Comparison of ENCODE assay signal across 7 mouse cellular contexts in the genomic region with DNA sequence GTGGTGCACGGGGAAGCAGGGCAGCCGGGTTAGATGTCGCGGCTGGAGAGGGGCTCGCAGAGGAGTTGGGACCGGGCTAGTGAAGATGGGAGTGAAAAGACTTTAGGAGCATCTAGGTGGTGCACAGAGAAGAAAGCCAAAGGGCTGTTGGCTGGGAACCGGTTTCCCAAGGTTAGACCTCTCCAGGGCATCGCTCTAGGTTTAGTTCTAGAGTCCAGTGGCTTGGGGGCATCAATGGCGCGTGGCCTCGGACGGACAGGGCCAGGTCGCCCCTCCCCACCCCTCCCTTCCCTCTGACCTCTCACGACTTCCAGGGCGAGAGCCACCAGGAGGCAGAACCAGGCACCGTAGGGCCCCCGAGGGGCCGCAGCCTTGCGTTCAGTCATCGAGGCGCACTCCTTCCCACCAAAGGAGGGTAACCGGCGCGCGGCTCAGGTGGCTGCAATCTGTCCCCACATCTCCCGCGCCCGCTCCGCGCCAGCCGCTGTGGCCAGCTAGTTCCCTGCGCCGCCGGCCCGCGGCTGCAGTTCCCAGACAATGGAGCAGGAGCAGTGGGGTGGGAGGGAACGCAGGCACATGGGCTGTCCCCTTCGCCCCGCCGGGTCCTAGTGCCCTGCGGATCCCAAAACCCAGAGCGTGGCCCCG. TPM values are rescaled to one million over a fixed set of nuclear protein-coding genes. Genes with fewer than 3 reads are reported as not detected.
DNase-seq lines count a peak whose midpoint lies in the region; ATAC-seq lines count a peak whose summit lies in the region.

No protein-coding gene starts in this region.

- peak overlapping the region; percentile 48 for H3K27ac ChIP-seq in intestine, embryonic 16.5 days (ENCODE audit: low read length)

- peak overlapping the region; percentile 93 for H3K9ac ChIP-seq in intestine, embryonic 16.5 days (ENCODE audit: low read depth, low read length)

- peaks cover 25% of the 10 kb centered on the region for H3K36me3 ChIP-seq in intestine, embryonic 16.5 days (ENCODE audit: control insufficient read depth, insufficient read depth, low read length)

- WGBS in intestine, embryonic 16.5 days, result under 1% methylated on average over 40 of the region's 43 CpGs

- no peaks in the 10 kb centered on the region for H3K9me3 ChIP-seq in intestine, embryonic 16.5 days (ENCODE audit: control insufficient read depth, low read length)

- H3K4me1 ChIP-seq in intestine, embryonic 16.5 days (ENCODE audit: control insufficient read depth, insufficient read depth, low read length), result peaks cover 16% of the 10 kb centered on the region

- no peaks in the 10 kb centered on the region for H3K27me3 ChIP-seq in intestine, embryonic 16.5 days (replicated peaks; ENCODE audit: control insufficient read depth, insufficient read depth, low read length)

- intact Hi-C loops in left cerebral cortex, postnatal 14 days (cut with DNase I), result loop anchor here (2.0 to 5.0 kb wide), 2 partner anchors 62 to 155 kb away; no protein-coding TSS in a partner anchor

- peak overlapping the region; percentile 85 for H3K4me3 ChIP-seq in intestine, embryonic 16.5 days (ENCODE audit: low read length)

- peak; percentile 83 for DNase-seq in adrenal gland, postnatal 25 days
- DNase-seq in embryo, embryonic 11.5 days (ENCODE audit: low read depth, low spot score), result peak; percentile 72
- peak; percentile 84 to 86 for DNase-seq in left cerebral cortex, postnatal 14 days (ENCODE audit: low spot score in 2 of 2)
- DNase-seq in right cerebral cortex, postnatal 36 days (ENCODE audit: low spot score in 2 of 2), result peak; percentile 88 to 90

- ATAC-seq in granulocyte monocyte progenitor cell, adult 5-6 weeks (replicated peaks; ENCODE audit: poor library complexity, severe bottlenecking), result peak; percentile 71
- peak; percentile 95 for ATAC-seq in intestine, embryonic 16.5 days
- peak; percentile 51 for ATAC-seq in megakaryocyte-erythroid progenitor cell, adult 5-6 weeks (replicated peaks; ENCODE audit: low FRiP score, low TSS enrichment, poor library complexity, severe bottlenecking)

- H3K4me2 ChIP-seq in intestine, embryonic 16.5 days (ENCODE audit: low read depth, low read length), result peak overlapping the region; percentile 90

RNA-seq across cellular contexts. Expression of gene Tmem132a, which starts 0.4 kb away (rescaled TPM):
- 30.5 and 32.8 TPM in 2 replicates for total RNA-seq in adrenal gland, postnatal 25 days (2021)
- 0.53 TPM in 1 of 2 replicates, not detected in the other for total RNA-seq in granulocyte monocyte progenitor cell, adult 5-6 weeks (2014; fragmentation: Nextera tagmentation)
- total RNA-seq in granulocyte monocyte progenitor cell, adult 5-6 weeks (2017), result 0.17 and 0.41 TPM in 2 replicates
- 29.9 and 32.3 TPM in 2 replicates for polyA plus RNA-seq in intestine, embryonic 16.5 days (2015; fragmentation: Nextera tagmentation; extraction: Ambion mirVana)
- 100 to 1,000 TPM; 344 to 360 TPM for total RNA-seq in left cerebral cortex, postnatal 14 days (2021)
- total RNA-seq in megakaryocyte-erythroid progenitor cell, adult 5-6 weeks (2014; fragmentation: Nextera tagmentation), result 0.10 and 2.4 TPM in 2 replicates
- 0.23 and 0.56 TPM in 2 replicates for total RNA-seq in megakaryocyte-erythroid progenitor cell, adult 5-6 weeks (2017)

RNA-seq across cellular contexts. Expression of gene Tmem109, which starts 12.4 kb away (rescaled TPM):
- 143 and 161 TPM in 2 replicates for total RNA-seq in adrenal gland, postnatal 25 days (2021)
- 25.2 and 25.3 TPM in 2 replicates for total RNA-seq in granulocyte monocyte progenitor cell, adult 5-6 weeks (2014; fragmentation: Nextera tagmentation)
- 7.8 and 11.6 TPM in 2 replicates for total RNA-seq in granulocyte monocyte progenitor cell, adult 5-6 weeks (2017)
- polyA plus RNA-seq in intestine, embryonic 16.5 days (2015; fragmentation: Nextera tagmentation; extraction: Ambion mirVana), result 72.8 and 78.7 TPM in 2 replicates
- total RNA-seq in left cerebral cortex, postnatal 14 days (2021), result 10 to 100 TPM; 41.0 to 48.8 TPM
- total RNA-seq in megakaryocyte-erythroid progenitor cell, adult 5-6 weeks (2014; fragmentation: Nextera tagmentation), result 23.4 and 41.0 TPM in 2 replicates
- total RNA-seq in megakaryocyte-erythroid progenitor cell, adult 5-6 weeks (2017), result 11.1 and 21.7 TPM in 2 replicates

RNA-seq across cellular contexts. Expression of gene Prpf19, which starts 25.7 kb away (rescaled TPM):
- 196 and 223 TPM in 2 replicates for total RNA-seq in adrenal gland, postnatal 25 days (2021)
- 114 and 116 TPM in 2 replicates for total RNA-seq in granulocyte monocyte progenitor cell, adult 5-6 weeks (2014; fragmentation: Nextera tagmentation)
- total RNA-seq in granulocyte monocyte progenitor cell, adult 5-6 weeks (2017), result 140 and 236 TPM in 2 replicates
- 32.1 and 35.0 TPM in 2 replicates for polyA plus RNA-seq in intestine, embryonic 16.5 days (2015; fragmentation: Nextera tagmentation; extraction: Ambion mirVana)
- 100 to 1,000 TPM; 185 to 190 TPM for total RNA-seq in left cerebral cortex, postnatal 14 days (2021)
- total RNA-seq in megakaryocyte-erythroid progenitor cell, adult 5-6 weeks (2014; fragmentation: Nextera tagmentation), result 148 and 173 TPM in 2 replicates
- 145 and 393 TPM in 2 replicates for total RNA-seq in megakaryocyte-erythroid progenitor cell, adult 5-6 weeks (2017)

RNA-seq across cellular contexts. Expression of gene Slc15a3, which starts 29.8 kb away (rescaled TPM):
- 3.2 and 4.0 TPM in 2 replicates for total RNA-seq in adrenal gland, postnatal 25 days (2021)
- 0.99 and 1.0 TPM in 2 replicates for total RNA-seq in granulocyte monocyte progenitor cell, adult 5-6 weeks (2014; fragmentation: Nextera tagmentation)
- total RNA-seq in granulocyte monocyte progenitor cell, adult 5-6 weeks (2017), result 0.22 and 0.88 TPM in 2 replicates
- 0.48 and 0.56 TPM in 2 replicates for polyA plus RNA-seq in intestine, embryonic 16.5 days (2015; fragmentation: Nextera tagmentation; extraction: Ambion mirVana)
- total RNA-seq in left cerebral cortex, postnatal 14 days (2021), result 1 to 10 TPM; 1.4 to 1.5 TPM
- 0.50 and 0.99 TPM in 2 replicates for total RNA-seq in megakaryocyte-erythroid progenitor cell, adult 5-6 weeks (2014; fragmentation: Nextera tagmentation)
- 0.56 TPM in 1 of 2 replicates, not detected in the other for total RNA-seq in megakaryocyte-erythroid progenitor cell, adult 5-6 weeks (2017)

RNA-seq across cellular contexts. Expression of gene Cd6, which starts 39.5 kb away (rescaled TPM):
- total RNA-seq in adrenal gland, postnatal 25 days (2021), result not detected in 2 replicates
- 0.28 and 3.8 TPM in 2 replicates for total RNA-seq in granulocyte monocyte progenitor cell, adult 5-6 weeks (2014; fragmentation: Nextera tagmentation)
- 0.21 and 0.26 TPM in 2 replicates for total RNA-seq in granulocyte monocyte progenitor cell, adult 5-6 weeks (2017)
- 0.23 and 0.38 TPM in 2 replicates for polyA plus RNA-seq in intestine, embryonic 16.5 days (2015; fragmentation: Nextera tagmentation; extraction: Ambion mirVana)
- 1 to 10 TPM; 1.3 to 1.5 TPM for total RNA-seq in left cerebral cortex, postnatal 14 days (2021)
- total RNA-seq in megakaryocyte-erythroid progenitor cell, adult 5-6 weeks (2014; fragmentation: Nextera tagmentation), result 2.4 and 3.2 TPM in 2 replicates
- not detected in 2 replicates for total RNA-seq in megakaryocyte-erythroid progenitor cell, adult 5-6 weeks (2017)

Comparison
In these comparisons a context has a peak if more than half of its experiments do, and no peak if none do; other contexts are left out.
1. Peak in every context shown above with its lines: DNase-seq, ATAC-seq, H3K4me3 ChIP-seq and H3K27ac ChIP-seq.
2. RNA of gene Tmem132a, which starts 0.4 kb away (total RNA-seq): 344 to 360 TPM in left cerebral cortex, postnatal 14 days; 30.5 to 32.8 TPM in adrenal gland, postnatal 25 days, 0.10 to 2.4 TPM in megakaryocyte-erythroid progenitor cell, adult 5-6 weeks and 0.17 to 0.53 TPM in granulocyte monocyte progenitor cell, adult 5-6 weeks; every median in the first group is over 10 times any median in the second.